Mouse (Mus musculus) adrenal gland, postnatal 14 days (tissue): ENCODE measurements around the gene Pphln1. TPM values are rescaled to one million over a fixed set of nuclear protein-coding genes. Genes with fewer than 3 reads are reported as not detected.
A peak's percentile ranks its signal among the peaks of the same experiment; 100 is the strongest.
"Not testable (repeated sequence)": the region's sequence is repeated elsewhere in the genome, so short reads cannot be mapped to it uniquely, and the experiment has no call there.

Source experiments
- DNase-seq: peaks from one replicate; pipeline ENCODE4 v3.0.0; 2021; ENCODE audit warnings: mixed read lengths
- long read RNA-seq, 2 experiments: library from polyadenylated mRNA; stranded (forward); transcript quantifications; one replicate each; pipeline ENCODE4 v2.0.0; 2021
- total RNA-seq: library from RNA; stranded (reverse); gene quantifications from 2 replicates; pipeline ENCODE4 v1.2.3, GENCODE M21; 2021

The Pphln1 gene
- total RNA-seq = 39.2 and 39.8 TPM in 2 replicates
- long read RNA-seq, experiment 1, partial matches to known transcripts = 0 of 14 reads
- long read RNA-seq, experiment 1, other reads (novel, unspliced or antisense) = 11 of 14 reads
- long read RNA-seq, experiment 2, partial matches to known transcripts = 0 of 9 reads
- long read RNA-seq, experiment 2, other reads (novel, unspliced or antisense) = 7 of 9 reads

- peak; percentile 92 for DNase-seq
Observed at GRCm38 (mm10) chr15:93397826-93398698, at the start of gene Pphln1, which contains the start of gene Zcrb1. Pphln1 (plus strand) TSS chr15:93398350. Zcrb1 (minus strand) TSS chr15:93398334.

DNA sequence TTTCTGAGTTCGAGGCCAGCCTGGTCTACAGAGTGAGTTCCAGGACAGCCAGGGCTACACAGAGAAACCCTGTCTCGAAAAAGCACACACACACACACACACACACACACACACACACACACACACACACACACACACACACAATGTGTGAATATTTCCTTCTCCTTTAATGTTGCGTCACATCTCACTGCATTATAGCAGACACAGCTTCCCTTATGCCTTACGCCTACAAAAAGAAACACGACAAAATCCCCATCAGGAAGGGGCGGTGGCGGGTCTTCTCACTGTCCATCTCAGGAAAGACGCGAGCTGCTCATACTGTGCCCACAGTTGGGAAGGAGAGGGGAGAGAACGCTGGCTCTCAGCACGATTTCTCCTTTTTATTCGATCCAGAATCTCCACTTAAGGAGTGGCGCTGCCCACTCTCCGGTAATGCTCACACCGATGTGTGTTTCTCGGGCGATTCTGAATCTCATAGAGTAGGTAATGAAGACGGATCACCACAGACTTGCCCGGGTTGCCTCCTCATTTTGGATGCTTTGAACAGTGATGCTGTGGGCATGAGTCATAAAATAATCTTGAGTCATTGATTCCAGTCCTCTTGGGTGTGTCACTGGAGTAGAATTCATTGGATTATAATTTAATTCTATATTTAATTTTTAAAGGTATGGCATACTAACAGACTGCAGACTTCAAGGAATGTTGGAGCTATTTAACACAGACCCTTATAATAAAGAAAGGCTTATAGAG, 39.6 kb upstream of the Pphln1 start:
- DNase-seq = no peak

DNA sequence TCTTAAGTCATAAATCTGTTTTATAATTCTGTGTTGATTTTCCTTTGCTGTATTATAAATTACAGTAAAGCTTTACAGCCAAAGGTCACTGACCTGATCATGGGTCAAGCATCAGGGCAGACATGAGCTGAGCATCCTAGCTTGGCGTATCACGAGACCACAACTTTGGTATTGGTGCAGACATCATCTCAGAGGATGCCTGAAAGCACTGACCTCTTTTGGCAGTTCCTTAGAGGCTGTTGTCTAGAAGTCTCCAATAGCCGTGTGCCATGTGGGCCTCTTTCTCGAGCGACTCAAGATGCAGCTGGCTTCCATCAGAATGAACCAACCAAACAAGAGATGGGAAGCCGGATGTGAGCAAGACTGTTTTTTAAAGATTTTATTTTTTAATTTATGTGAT, 32.6 kb upstream of the Pphln1 start:
- DNase-seq = no peak

- DNase-seq = no peak
Observed at GRCm38 (mm10) chr15:93368558-93368957, 29.6 kb upstream of the Pphln1 start.

- no peak for DNase-seq
Observed at GRCm38 (mm10) chr15:93371838-93372237, 26.3 kb upstream of the Pphln1 start.

- DNase-seq = not testable (repeated sequence)
Observed at GRCm38 (mm10) chr15:93372525-93373119, 25.5 kb upstream of the Pphln1 start.

GRCm38 (mm10) chr15:93375696-93376095, 22.5 kb upstream of the Pphln1 start:
- no peak for DNase-seq

DNA sequence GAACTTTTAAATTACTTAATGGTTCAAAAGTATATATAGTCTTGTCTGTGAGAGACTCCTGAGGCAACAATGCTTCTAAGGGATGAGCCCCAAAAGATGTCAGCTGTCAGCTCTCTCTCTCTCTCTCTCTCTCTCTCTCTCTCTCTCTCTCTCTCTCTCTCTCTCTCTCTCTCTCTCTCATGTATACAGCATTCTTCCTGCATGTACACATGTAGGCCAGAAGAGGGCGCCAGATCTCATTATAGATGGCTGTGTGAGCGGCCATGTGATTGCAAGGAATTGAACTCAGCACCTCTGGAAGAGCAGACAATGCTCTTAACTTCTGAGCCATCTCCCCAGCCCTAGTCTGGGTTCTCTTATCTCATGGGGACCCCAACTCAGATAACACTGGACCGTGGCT, 19.0 kb upstream of the Pphln1 start:
- peak; percentile 16 for DNase-seq

DNA sequence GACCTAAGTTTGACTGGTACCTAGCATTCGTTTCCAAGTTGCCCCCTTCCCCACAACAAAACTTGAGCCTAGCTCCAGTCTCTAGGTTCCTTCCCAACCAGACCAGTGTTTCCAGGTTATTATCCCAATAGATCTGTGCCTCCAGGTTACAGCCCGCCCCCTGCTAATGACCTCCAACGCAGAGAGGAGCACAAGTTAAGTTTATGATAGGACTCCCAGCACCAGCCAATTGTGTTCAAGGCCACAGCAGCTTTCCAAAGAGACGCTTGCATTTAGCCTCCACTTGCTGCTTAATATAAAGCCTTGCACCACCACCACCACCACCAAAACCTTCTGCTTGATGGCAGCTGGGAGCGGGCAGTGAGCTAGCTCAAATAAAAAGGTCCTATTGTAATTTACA, 16.8 kb upstream of the Pphln1 start:
- DNase-seq = no peak

GRCm38 (mm10) chr15:93397269-93397668, 881 bp upstream of the Pphln1 start:
- no peak for DNase-seq

DNA sequence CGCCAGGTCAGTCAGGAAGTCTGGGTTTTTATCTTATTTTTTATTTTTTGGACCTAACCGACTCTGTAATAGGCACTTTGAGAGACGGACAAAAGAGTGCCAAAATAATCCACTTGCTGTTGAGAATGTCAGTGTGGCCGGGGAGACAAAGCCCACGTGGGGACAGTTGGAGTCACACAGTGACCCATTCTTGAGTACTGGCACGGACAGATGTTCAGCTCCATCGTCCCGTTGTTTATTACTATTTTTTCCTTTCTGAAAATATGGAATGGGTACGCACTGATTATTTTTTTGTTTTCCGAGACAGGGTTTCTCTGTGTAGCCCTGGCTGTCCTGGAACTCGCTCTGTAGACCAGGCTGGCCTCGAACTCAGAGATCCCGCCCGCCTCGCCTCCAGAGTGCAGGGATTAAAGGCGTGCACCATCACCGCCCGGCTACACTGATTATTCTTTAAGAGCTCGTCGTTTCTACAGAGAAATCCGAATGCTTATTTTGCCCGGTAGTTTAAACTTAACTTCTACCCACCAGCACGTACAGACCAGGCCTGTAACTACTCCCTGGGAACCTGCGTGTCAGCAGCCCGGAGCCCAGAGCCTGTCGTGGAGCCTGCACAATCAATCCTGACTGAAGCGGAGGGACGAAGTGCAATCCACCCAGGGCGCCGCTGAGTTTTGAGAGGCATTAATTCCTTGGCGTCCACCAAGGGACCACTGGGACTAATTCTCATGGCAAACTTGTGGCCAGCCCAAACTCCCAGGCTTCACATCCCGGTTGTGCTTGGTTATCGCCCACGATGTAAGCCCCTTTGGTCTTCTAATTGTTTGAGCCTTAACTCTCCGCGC, 770 bp downstream of the Pphln1 start:
- DNase-seq = peak; percentile 14

GRCm38 (mm10) chr15:93401446-93401845, 3.3 kb downstream of the Pphln1 start:
- no peak for DNase-seq

DNA sequence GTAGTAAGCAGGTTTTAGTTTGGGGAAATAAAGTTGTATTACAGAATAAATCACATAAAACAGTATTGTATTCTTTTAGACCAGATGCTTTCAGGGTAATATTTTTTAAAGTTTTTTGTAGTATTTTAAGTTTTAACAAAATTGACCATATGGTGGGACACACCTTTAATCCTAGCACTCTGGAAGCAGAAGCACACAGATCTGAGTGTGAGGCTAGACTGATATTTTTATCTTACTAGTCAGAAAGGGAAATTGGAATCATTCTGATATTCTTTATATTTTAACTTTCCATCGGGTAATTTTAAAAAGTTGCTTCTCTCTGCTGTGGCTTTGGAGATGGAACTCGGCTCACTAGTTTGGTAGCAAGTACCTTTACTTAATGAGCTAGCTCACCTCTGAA, 4.6 kb downstream of the Pphln1 start:
- no peak for DNase-seq

DNA sequence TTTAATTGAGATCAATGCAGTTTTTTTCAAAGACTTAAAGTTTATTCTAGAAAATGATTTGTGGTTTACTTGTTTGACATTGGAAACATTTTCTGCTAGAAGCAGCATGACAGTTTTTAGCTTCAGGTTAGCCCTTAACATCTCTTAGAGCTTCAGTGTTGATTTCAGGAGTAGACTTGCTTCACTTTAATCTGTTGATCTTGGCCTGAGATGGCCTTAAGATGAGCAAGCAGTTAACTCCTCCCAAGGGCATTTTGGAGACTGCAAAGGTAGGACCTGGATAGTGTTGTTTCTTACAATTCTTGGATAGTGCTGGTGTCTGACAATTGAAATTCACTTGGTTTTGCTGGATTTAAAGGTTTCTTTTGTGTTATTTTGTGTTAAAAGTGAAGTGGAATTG, 6.7 kb downstream of the Pphln1 start:
- DNase-seq = no peak

- DNase-seq = no peak
Observed at GRCm38 (mm10) chr15:93405446-93405986, 7.4 kb downstream of the Pphln1 start.

DNA sequence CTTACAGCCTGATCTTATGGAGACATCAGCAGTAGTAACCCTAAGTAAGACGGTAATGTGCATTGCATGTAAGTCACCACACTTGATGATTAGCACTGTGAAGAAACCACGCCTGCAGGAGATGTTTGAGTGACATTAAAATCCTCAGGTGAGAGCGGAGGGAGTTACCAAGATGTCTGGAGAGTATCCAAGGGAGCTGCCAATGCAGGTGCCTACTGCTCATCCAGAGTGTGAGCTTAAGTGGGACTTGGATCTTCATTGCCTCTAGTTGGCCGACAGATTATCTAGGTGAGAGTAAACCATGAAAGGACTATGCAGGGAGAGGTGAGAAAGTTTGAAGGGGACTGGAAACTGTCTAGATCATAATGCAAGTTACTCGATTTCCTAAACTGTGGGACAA, 8.3 kb downstream of the Pphln1 start:
- DNase-seq = no peak

- DNase-seq = no peak
Observed at GRCm38 (mm10) chr15:93412445-93412844, 14.3 kb downstream of the Pphln1 start.

DNA sequence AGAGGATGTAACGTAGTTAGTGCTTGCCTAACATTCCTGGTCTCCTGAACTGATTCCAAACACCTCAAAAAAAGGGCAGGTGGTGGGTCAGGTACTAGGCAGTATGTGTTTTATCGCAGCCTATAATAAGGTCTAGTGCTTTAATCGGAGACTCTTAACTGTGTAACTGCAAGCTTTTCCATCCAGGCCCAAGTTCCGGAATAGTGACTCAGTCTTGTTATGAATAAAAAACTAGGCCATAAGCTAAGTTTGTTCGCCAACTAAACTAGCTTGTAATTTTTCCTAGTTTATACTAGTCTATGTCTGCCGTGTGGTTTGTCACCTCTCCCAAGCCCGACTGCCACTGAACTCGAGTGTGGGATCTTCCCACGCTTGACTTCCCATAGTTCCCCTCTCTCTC, 16.3 kb downstream of the Pphln1 start:
- no peak for DNase-seq

GRCm38 (mm10) chr15:93416300-93416699, 18.1 kb downstream of the Pphln1 start:
- DNase-seq = peak; percentile 16

DNA sequence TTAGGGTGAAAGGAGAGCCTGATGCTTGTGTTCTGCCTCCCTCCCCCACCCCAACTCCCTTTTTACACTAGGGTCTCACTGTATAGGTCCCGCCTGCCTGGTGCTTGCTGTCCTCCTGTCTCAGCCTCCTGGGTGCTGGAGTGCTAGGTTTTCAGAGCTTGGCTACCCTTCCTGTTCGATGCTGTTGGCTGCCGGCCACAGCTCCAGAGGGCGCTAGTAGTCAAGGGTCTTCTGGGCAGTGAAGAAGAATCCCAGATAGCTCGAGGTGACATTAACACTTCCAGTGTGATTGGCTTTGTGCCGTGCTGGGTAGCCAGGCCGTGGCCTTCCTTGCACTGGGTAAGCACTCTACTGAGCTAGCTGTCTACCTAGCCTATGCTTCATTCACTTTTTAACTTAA, 22.4 kb downstream of the Pphln1 start:
- no peak for DNase-seq

DNA sequence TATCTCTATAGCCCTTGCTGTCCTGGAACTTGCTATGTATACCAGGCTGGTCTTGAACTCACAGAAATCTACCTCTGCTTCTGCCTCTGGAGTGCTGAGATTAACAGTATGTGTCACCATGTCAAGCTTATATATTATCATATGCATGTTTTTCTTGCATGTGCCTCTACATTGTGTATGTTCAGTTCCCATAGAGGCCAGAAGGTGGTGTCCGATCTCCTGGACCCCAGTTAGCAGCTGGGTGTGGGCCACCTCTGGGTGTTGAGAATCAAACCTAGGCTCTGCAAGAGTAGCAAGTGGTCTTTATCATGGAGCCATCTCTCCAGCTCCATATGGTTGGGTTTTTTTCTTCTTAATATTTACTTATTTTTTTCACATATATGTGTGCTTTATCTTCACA, 24.4 kb downstream of the Pphln1 start:
- DNase-seq = no peak
